In genomic region chr4:11889039-11889600, GRCm38 (mm10) we compare ENCODE assay signal across 11 mouse cellular contexts.
DNase-seq lines count a peak whose midpoint lies in the region; ATAC-seq and TF ChIP-seq lines count a peak whose summit lies in the region.
"Had no signal": no experiment of that assay in that cellular context is flagged by ENCODE, and none has a peak within 500 bp of the region (broad histone marks: within the 10 kb centered on the region; RNA-seq: fewer than 3 reads in every experiment).

No protein-coding gene starts in this region.

- intact Hi-C loops in gastrocnemius, adult 2 months (cut with DNase I), result no loop called here

- no peak overlapping the region for H3K4me2 ChIP-seq in forebrain, embryonic 16.5 days (ENCODE audit: low read length)

- H3K27me3 ChIP-seq in forebrain, embryonic 16.5 days (replicated peaks; ENCODE audit: control insufficient read depth, insufficient read depth, low read length), result no peaks in the 10 kb centered on the region
- H3K27me3 ChIP-seq: CH12.LX had no signal

- H3K36me3 ChIP-seq in forebrain, embryonic 16.5 days (ENCODE audit: control insufficient read depth, insufficient read depth), result no peaks in the 10 kb centered on the region

- no peak overlapping the region for H3K9ac ChIP-seq in forebrain, embryonic 16.5 days (replicated peaks; ENCODE audit: low read depth, low read length)

- DNase-seq in gastrocnemius, adult 2 months, result peak; percentile 41
- DNase-seq in gastrocnemius, adult 8-10 months (ENCODE audit: low spot score in 2 of 2), result no peak
- peak; percentile 20 for DNase-seq in NIH3T3 (ENCODE audit: low read depth)
- peak; percentile 40 to 63 for DNase-seq in layer of hippocampus, postnatal 36 days
- DNase-seq in kidney, adult 18-20 months, result no peak
- DNase-seq in urinary bladder, postnatal 14 days (ENCODE audit: low spot score), result no peak
- DNase-seq: liver had no signal

- ATAC-seq in forebrain, embryonic 16.5 days, result peak; percentile 85
- ATAC-seq in monocyte, adult 5-6 weeks (replicated peaks; ENCODE audit: insufficient number of reproducible peaks, low FRiP score, low TSS enrichment, poor library complexity, severe bottlenecking), result no peak
- ATAC-seq: intestine, embryonic 16.5 days had no signal

- no peak overlapping the region for H3K4me3 ChIP-seq in gastrocnemius, adult 2 months
- no peak overlapping the region for H3K4me3 ChIP-seq in forebrain, embryonic 16.5 days (replicated peaks; ENCODE audit: low read length)

- no peak overlapping the region for H3K27ac ChIP-seq in gastrocnemius, adult 2 months
- no peak overlapping the region for H3K27ac ChIP-seq in forebrain, embryonic 16.5 days (ENCODE audit: low read length)

- TF ChIP-seq CTCF in gastrocnemius, adult 2 months (IDR thresholded peaks at IDR 0.05), result no peak

- H3K4me1 ChIP-seq in forebrain, embryonic 16.5 days (replicated peaks; ENCODE audit: control insufficient read depth, insufficient read depth, low read length), result peaks cover 9% of the 10 kb centered on the region

- H3K9me3 ChIP-seq in forebrain, embryonic 16.5 days (ENCODE audit: control insufficient read depth, low read length), result no peaks in the 10 kb centered on the region

- 37% methylated on average over 6 of the region's 6 CpGs for WGBS in forebrain, embryonic 16.5 days

Comparison
In these comparisons a context has a peak if more than half of its experiments do, and no peak if none do; other contexts are left out.
1. DNase-seq: peak in gastrocnemius, adult 2 months (single experiment), NIH3T3 (single experiment) and layer of hippocampus, postnatal 36 days (2 of 2); none in gastrocnemius, adult 8-10 months (0 of 2), kidney, adult 18-20 months (single experiment) and urinary bladder, postnatal 14 days (single experiment).